Mouse (Mus musculus) heart, postnatal 14 days (tissue): ENCODE data around the gene Gimap5. TPM values are rescaled to one million over a fixed set of nuclear protein-coding genes. Genes with fewer than 3 reads are reported as not detected.

ENCODE experiments used
- DNase-seq, 2 experiments: peaks; one replicate each; pipeline ENCODE4 v3.0.0; 2021 to 2022
- intact Hi-C: fragments of 180-260 bp; cut with DNase I; formaldehyde crosslinking; loops from one replicate; pipeline ENCODE4 v1.15.1; 2025
- total RNA-seq, 2 experiments: library from RNA; stranded (reverse); gene quantifications; 2 replicates each; pipeline ENCODE4 v1.2.3; 2021

Gimap5 gene
- total RNA-seq, 2 experiments from 2014 or later, result 8.3 to 9.0 TPM

DNA sequence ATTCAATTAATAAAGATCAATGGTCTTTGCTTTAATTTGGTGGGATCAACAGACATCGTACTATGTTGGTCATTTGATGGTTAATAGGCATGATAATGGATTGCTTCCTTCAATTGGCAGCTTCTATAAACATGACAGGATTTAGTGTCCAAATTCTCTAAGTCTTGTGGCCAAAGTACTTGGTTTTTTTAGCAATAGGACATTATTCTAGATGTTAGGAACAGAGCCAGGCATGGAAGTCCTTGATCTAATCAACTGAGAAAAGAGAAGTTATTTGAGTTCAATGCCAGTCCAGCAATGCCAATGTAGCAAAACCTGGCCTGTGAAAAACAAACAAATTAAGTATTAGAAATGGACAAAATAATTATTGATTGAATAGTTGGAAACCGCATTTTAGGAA is 39.6 kb downstream of the Gimap5 start:
- intact Hi-C loops, result no loop called here
- DNase-seq, result no peak

DNA sequence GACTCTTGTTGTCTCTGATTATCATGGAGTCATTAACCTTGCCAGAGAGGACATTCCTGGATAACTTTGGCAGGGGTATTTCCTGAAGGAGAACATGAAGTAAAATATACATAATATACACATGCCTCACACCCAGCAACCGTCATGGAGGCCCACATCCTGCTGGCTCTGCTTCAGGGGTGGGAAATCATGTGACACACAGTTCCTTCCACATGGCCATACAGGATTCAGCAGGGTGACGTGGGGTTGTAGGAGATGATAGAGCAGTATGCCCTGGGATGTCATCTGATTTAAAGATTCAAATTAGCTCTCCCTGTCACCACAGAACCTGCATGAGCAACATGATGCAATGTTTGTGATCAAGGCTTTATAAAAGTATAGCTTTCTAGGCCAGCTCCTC is 41.9 kb downstream of the Gimap5 start:
- intact Hi-C loops, result no loop called here
- DNase-seq, result no peak

GRCm38 (mm10) chr6:48801897-48802296 is 55.9 kb downstream of the Gimap5 start:
- intact Hi-C loops, result no loop called here

GRCm38 (mm10) chr6:48803406-48804051 is 57.5 kb downstream of the Gimap5 start:
- intact Hi-C loops, result no loop called here
- DNase-seq, result no peak

More at GRCm38 (mm10) chr6:48801897-48802296, 55.9 kb downstream of the Gimap5 start:
- DNase-seq, result no peak

Other genes with a start within 250 kb of the Gimap5 start
- 10 to 100 TPM; 17.2 to 18.2 TPM for gene Atp6v0e2, start 208.6 kb upstream of the Gimap5 start, total RNA-seq
- gene Lrrc61, start 191.4 kb upstream of the Gimap5 start, total RNA-seq, result 10 to 100 TPM; 12.9 to 14.5 TPM
- 10 to 100 TPM; 87.7 to 93.2 TPM for gene Rarres2, start 173.4 kb upstream of the Gimap5 start, total RNA-seq
- not detected for gene Gm45021, start 156.6 kb upstream of the Gimap5 start, total RNA-seq
- 10 to 100 TPM; 24.0 to 27.5 TPM for gene Repin1, start 152.3 kb upstream of the Gimap5 start, total RNA-seq
- gene Gm44965, start 152.3 kb upstream of the Gimap5 start, total RNA-seq, result not detected
- gene Zfp775, start 144.1 kb upstream of the Gimap5 start, total RNA-seq, result 1 to 10 TPM; 8.2 to 8.3 TPM
- gene AI854703, start 119.4 kb upstream of the Gimap5 start, total RNA-seq, result under 1 TPM; 0.24 to 0.67 TPM
- 10 to 100 TPM in 1 of 2 experiments, 1 to 10 TPM in 1; 8.6 to 11.0 TPM for gene Gimap8, start 99.0 kb upstream of the Gimap5 start, total RNA-seq
- gene Gimap9, start 70.1 kb upstream of the Gimap5 start, total RNA-seq, result 1 to 10 TPM; 4.2 to 6.4 TPM
- gene Gimap4, start 61.6 kb upstream of the Gimap5 start, total RNA-seq, result 10 to 100 TPM; 32.2 to 42.6 TPM
- 10 to 100 TPM; 48.0 to 53.9 TPM for gene Gimap6, start 38.0 kb upstream of the Gimap5 start, total RNA-seq
- gene Gm28053, start 27.6 kb upstream of the Gimap5 start, total RNA-seq, result 1 to 10 TPM; 3.5 to 7.9 TPM
- under 1 TPM; 0.22 to 0.24 TPM for gene Gimap7, start 27.6 kb upstream of the Gimap5 start, total RNA-seq
- 10 to 100 TPM; 14.6 to 15.7 TPM for gene Gimap1, start 7.1 kb upstream of the Gimap5 start, total RNA-seq
- under 1 TPM; 0.67 to 0.68 TPM for gene Gimap3, start 24.7 kb downstream of the Gimap5 start, total RNA-seq
- gene Tmem176a, start 94.7 kb downstream of the Gimap5 start, total RNA-seq, result 10 to 100 TPM; 18.7 to 23.8 TPM
- 10 to 100 TPM; 62.5 to 63.9 TPM for gene Tmem176b, start 95.3 kb downstream of the Gimap5 start, total RNA-seq
- gene Aoc1, start 126.7 kb downstream of the Gimap5 start, total RNA-seq, result not detected
- not detected for gene 1600015I10Rik, start 183.7 kb downstream of the Gimap5 start, total RNA-seq
- gene Doxl2, start 228.8 kb downstream of the Gimap5 start, total RNA-seq, result not detected
- gene Svs1, start 240.7 kb downstream of the Gimap5 start, total RNA-seq, result not detected